Mouse (Mus musculus) heart, adult 9 months (tissue): Measurements from ENCODE around the gene P3h4.

ENCODE experiments used
- DNase-seq, 2 experiments: peaks; one replicate each; pipeline ENCODE4 v3.0.0; 2022; ENCODE audit warnings: low spot score in 2 of 2

P3h4 gene

GRCm38 (mm10) chr11:100392958-100393357 is 21.7 kb downstream of the P3h4 start:
- DNase-seq, result no peak

GRCm38 (mm10) chr11:100391884-100392345 is 22.7 kb downstream of the P3h4 start:
- DNase-seq, result no peak

DNA sequence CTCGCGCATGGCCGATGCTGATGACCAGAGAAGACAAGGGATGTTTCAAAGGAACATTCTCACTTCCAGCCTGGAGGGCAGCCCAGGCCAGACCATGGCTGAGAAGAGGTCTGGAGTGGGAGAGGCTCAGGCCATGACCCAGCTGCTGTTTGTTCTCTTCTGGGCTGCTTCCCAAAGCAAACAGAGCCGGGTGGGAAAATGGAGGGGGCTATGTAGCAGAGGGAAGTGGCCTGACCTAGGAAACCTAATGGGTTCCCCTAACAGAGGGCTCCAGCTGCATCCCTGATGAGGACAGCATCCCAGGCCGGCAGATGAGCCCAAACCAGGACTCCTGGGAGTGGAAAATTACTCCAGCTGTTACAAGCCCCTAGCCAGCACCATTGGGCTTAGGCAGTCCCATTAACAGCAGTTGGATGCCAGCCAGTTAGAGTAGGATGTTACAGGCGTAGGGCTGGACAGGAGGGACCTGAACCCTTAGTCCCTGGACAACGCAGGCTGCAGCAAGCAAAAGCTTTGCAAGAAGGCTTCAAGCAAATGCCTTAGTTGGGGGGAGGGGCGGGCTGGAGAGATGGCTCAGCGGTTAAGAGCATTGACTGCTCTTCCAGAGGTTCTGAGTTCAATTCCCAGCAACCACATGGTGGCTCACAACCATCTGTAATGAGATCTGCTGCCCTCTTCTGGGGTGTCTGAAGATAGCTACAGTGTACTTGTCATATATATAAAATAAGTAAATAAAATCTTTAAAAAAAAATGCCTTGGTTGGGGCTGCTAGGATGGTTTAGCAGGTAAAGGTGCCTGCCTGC is 23.4 kb downstream of the P3h4 start:
- peak; percentile 95 to 99 for DNase-seq

- DNase-seq, result peak; percentile 82 to 83
These were observed 24.6 kb downstream of the P3h4 start for GRCm38 (mm10) chr11:100389931-100390445.

- DNase-seq, result peak; percentile 88 to 91
These were observed 26.0 kb downstream of the P3h4 start for GRCm38 (mm10) chr11:100388588-100388987.

- peak; percentile 89 to 90 for DNase-seq
These were observed 26.9 kb downstream of the P3h4 start for GRCm38 (mm10) chr11:100387589-100388375.

DNA sequence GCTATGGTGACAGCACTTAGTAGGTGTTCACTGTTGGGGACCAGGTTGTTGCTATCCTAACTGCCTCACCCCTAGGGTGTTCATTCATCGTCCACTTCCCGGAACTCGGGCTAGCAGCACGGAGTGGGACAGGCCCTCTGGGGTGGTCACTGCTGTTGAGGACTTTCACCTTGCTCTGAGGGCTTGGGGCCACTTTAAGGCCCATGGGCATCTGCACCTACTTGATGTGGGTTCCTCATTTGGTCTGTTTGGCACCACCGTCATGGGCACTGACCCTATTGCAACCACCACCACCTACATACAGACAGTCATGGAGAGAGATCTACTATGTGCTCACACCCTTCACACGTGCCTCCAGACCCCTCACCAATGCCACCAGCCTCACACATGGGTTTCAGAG is 27.5 kb downstream of the P3h4 start:
- no peak for DNase-seq

GRCm38 (mm10) chr11:100386586-100386985 is 28.1 kb downstream of the P3h4 start:
- peak in 1 of 2 experiments; percentile 57 for DNase-seq

DNA sequence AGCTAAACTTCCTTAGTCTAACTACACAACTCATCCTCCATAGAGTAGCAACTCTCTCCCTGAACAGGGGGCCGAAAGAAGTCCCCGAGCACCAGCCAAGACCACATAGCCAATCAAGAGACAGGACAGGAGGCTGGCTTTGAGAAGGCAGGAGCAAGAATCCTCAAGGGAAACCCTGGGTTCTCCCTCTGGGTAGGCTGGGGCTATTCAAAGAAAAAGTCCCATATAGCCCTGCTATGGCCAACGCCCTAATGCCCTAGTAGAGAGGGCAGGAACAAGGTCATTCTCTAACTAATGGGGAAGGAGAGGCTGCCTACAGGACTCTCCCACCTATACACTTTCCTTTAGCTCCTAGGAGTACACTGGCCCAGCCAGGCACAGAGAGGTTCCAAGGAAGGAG is 29.6 kb downstream of the P3h4 start:
- no peak for DNase-seq

DNA sequence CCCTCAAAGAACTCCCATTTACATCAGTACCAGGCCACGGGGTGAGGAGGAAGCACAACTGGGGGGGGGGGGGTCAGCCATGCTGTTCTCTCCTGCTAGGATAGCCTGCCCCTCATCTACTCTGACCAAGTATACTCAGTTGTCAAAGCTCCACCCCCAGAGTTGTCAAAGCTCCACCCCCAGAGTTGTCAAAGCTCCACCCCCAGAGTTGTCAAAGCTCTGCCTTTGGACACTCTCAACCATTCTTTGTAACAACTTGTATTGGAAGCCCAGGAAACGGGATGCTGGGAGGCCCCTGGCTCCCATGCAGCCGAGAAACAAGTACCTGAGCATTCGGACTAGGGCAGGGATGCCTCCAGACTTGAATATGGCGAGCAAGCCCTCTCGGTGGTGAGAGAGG is 32.0 kb downstream of the P3h4 start:
- no peak for DNase-seq

DNA sequence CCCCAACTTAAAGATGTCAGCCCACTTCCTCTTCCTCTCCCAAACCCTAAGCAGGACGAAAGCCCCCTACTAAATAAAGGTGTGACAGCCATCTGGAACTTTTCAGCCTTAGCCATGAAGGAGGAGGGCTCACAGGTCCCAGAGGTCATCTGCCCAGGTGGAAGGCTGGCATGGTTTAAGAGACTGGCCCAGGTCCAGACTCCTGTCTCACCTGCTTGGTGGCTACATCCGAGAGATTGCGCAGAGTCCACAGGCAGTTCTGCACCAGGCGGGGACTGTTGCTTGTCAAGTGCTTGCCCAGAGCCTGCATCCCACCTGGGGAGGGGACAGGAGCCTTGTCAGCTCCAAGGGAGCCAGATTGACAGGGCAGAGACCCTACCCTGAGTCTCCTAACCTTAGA is 35.3 kb downstream of the P3h4 start:
- no peak for DNase-seq

DNA sequence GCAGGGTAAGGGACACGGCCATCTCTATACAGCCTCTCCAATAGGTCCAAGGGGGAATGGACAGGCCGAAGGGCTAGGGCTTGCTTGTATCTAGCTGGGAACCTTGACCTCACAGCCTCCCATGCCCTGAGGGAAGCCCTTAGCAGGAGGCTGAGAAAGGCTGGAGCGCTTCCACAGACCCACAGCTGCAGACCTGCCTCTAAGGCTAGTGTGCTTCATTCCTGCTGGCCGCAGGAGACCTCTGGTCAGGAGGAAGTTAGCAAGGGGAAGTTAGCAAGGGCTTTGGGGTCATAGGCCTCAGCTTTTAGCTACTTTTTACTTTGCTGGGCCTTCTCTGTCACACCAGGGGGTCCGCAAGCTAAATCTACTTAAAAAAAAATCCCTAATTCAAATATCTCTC is 36.2 kb downstream of the P3h4 start:
- DNase-seq, result no peak

DNA sequence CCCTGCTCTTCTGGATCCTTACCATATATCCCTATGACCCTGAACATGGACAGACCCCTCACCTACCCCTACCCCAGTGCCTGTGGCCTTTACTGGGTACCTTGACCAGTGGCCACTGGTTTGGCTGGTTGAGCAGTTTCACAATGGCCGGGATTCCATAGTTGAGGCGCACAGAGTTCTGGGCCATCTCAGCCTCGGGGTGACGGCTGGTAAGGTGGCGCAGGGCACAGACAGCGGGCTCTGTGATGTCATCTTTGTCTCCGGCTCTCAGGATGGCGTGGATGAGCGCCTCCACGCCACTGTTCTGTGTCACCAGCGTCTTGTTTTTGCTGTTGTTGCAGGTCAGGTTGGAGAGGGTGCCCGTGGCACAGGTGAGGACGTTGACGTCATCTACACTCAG is 36.6 kb downstream of the P3h4 start:
- DNase-seq, result no peak

DNA sequence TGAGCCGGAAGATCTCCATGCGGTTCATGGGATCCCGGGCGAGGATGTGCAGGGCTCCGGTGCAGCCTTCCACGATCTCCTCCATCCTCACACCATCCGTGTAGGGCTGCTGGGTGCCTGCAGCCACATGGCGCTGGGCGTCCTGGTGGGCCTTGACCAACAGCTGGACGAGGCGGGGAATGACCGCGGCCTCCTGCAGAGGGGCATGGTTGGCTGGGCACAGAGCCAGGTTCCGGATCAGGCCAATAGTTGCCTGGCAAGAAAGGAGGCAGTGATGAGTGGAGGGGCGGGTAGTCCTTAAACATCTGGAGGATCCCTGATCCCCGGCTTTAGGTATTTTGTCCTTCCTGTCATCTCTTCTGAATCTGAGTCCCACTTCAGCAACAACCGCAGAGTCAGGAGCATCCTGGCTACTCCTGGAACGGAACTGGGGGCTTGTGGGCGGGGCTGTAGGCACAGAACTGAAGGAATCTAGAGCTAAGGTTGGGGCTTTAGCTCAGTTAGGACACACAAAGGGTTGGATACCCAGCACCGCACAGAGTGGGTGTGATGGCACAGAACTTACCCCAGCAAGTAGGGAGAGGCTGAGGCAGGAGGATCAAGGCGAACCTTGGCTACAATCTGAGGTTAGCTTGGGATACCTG is 37.8 kb downstream of the P3h4 start:
- DNase-seq, result no peak

GRCm38 (mm10) chr11:100376005-100376404 is 38.6 kb downstream of the P3h4 start:
- peak; percentile 52 to 74 for DNase-seq

DNA sequence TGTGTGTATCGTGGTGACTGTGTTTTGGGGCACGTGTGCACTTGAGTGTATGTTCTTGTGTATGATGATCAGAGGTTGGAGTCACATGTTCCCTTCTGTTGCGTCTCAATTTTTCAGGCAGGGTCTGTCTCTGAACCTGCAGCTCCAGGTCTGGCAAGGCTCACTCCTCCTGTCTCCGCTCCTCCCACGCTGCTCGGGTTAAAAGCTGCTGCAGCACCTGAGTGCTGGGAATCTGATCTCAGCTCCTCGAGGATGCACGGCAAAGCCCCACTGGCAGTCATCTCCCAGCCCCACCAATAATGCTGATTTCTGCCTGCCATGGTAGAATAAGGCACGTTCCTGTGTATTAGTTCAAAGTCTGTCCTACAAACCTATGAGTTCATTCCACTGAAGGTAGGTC is 39.5 kb downstream of the P3h4 start:
- no peak for DNase-seq

DNA sequence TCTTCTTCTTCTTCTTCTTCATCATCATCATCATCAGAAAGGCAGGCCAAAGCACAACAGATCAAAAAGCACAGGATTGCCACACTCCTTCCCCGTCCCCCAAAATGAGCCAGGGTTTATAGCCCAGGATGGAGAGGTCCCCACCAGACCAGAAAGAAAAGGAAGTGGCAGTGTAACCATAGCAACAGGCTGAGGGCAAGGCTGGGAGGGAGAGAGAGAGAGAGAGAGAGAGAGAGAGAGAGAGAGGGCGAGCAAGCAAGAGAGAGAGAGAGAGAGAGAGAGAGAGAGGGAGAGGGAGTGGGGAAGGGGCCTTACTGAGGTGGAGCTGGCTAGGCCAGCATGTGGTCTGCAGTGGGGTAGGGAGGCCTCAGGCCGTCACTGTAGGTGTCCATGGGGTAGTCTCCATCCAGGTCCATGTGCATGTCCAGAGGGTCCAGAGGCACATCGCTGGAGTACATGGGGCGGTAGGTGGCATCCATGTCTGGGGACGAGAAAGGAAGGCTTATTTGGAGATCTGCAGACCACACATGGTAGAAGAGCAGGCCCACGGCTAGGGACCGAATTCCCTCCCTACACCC is 42.6 kb downstream of the P3h4 start:
- DNase-seq, result no peak

GRCm38 (mm10) chr11:100369822-100370221 is 44.8 kb downstream of the P3h4 start:
- DNase-seq, result no peak

GRCm38 (mm10) chr11:100369145-100369544 is 45.5 kb downstream of the P3h4 start:
- no peak for DNase-seq

DNA sequence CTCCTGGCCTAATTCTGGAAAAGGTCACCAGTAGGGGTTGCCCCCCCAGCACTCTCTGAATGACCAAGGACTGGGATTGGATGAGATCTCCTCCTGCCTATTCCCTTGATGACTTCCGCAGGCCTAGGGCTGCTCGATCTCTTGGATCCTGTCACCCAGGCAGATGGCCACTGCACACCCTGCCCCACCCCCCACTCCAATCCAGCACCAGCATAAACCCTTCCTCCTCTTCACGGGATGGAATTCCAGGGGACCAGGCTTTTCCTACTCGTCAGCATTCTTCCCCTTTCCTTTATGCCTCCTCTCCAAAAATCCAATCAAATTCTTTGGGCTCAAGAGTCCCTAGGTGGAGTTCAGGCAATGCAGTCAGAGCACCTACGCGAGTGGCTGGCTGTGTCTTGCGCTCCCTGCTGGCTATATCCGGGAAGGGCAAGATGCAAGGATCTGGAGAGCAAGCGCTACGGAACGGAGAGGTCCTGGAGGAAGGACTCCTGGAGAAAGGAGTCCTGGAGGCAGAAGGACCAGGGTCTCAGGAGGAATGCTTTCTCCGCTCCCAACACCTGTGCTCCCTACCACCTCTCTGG is 51.6 kb downstream of the P3h4 start:
- DNase-seq, result peak in 1 of 2 experiments; percentile 61

DNA sequence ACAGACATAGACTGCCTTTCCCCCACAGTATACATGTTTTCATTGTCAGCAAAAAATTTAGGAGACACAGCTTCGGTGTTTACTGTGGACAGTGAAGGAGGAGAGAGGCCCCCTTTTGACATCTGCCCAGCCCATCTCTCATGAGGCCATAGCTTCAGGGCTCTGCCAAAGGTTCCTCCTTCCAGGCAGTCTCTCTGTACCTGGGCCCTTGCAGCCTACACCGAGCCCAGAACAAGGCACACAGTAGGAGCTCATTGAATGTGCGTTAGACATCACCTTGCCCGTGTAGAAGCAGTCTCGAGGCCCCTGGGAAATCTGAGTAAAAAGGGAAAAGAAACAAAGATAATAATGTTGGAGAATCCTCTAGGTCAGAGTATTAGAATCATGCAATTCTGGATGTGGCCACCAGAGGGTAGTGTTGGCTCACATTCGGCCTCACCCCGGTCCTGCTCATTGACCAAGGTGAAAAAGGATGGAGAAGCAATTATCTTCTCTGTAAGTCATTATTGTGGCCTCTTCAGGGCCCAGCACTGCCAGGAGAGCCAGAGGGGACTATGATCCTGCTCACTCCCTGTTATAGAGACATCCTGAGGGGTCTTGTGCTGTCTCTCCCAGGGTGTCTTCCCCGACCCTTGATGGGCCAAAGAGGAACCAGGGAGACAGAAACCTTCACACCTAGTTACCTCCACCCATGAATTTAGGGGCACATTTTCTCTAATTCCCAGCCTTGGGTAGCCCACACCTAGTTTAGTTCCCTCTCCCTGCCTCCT is 52.2 kb downstream of the P3h4 start:
- peak; percentile 62 to 80 for DNase-seq
